ENCODE assay signal across 13 mouse cellular contexts in genomic region chr6:48440306-48441014, GRCm38 (mm10). TPM values are rescaled to one million over a fixed set of nuclear protein-coding genes. Genes with fewer than 3 reads are reported as not detected.
DNase-seq lines count a peak whose midpoint lies in the region; ATAC-seq lines count a peak whose summit lies in the region.
"Had no signal": no experiment of that assay in that cellular context is flagged by ENCODE, and none has a peak within 500 bp of the region (broad histone marks: within the 10 kb centered on the region; RNA-seq: fewer than 3 reads in every experiment).

No protein-coding gene starts in this region.

- peaks cover 9% of the 10 kb centered on the region; the same call in 1 of the 2 replicates for H3K9me3 ChIP-seq in midbrain, embryonic 10.5 days (replicated peaks)
- H3K9me3 ChIP-seq in midbrain, embryonic 13.5 days, result no peaks in the 10 kb centered on the region
- no peaks in the 10 kb centered on the region for H3K9me3 ChIP-seq in embryonic facial prominence, embryonic 14.5 days (ENCODE audit: control insufficient read depth, low read length)
- H3K9me3 ChIP-seq: midbrain, embryonic 15.5 days had no signal

- no peak overlapping the region for H3K4me3 ChIP-seq in midbrain, embryonic 10.5 days
- no peak overlapping the region for H3K4me3 ChIP-seq in midbrain, embryonic 13.5 days (replicated peaks)
- no peak overlapping the region for H3K4me3 ChIP-seq in embryonic facial prominence, embryonic 14.5 days (ENCODE audit: low read depth, low read length)
- H3K4me3 ChIP-seq: midbrain, embryonic 15.5 days had no signal

- no peak overlapping the region for H3K4me2 ChIP-seq in midbrain, embryonic 13.5 days (replicated peaks)
- H3K4me2 ChIP-seq in embryonic facial prominence, embryonic 14.5 days (ENCODE audit: low read depth, low read length), result no peak overlapping the region
- H3K4me2 ChIP-seq: midbrain, embryonic 15.5 days had no signal

- no peak overlapping the region for H3K9ac ChIP-seq in midbrain, embryonic 13.5 days (replicated peaks)
- 0 out of 2 replicates have a peak overlapping the region, but pooled peaks have one; percentile 14 for H3K9ac ChIP-seq in embryonic facial prominence, embryonic 14.5 days (ENCODE audit: low read depth, low read length)
- H3K9ac ChIP-seq: midbrain, embryonic 15.5 days had no signal

- peaks cover 59% of the 10 kb centered on the region for H3K4me1 ChIP-seq in midbrain, embryonic 10.5 days
- peaks cover 42% of the 10 kb centered on the region for H3K4me1 ChIP-seq in midbrain, embryonic 13.5 days (replicated peaks)
- peaks cover 39% of the 10 kb centered on the region for H3K4me1 ChIP-seq in embryonic facial prominence, embryonic 14.5 days (ENCODE audit: control insufficient read depth, insufficient read depth, low read length)

- WGBS in midbrain, embryonic 10.5 days, result 40% methylated on average over 14 of the region's 14 CpGs
- 43% methylated on average over 14 of the region's 14 CpGs for whole genome bisulfite sequencing in midbrain, embryonic 13.5 days
- WGBS in embryonic facial prominence, embryonic 14.5 days, result 28% methylated on average over 10 of the region's 14 CpGs

- no peak for ATAC-seq in midbrain, embryonic 13.5 days
- peak; percentile 53 for ATAC-seq in embryonic facial prominence, embryonic 14.5 days (ENCODE audit: low read depth)
- ATAC-seq: forebrain, embryonic 14.5 days; midbrain, embryonic 15.5 days had no signal

- H3K27ac ChIP-seq in midbrain, embryonic 10.5 days (replicated peaks), result peak overlapping the region; percentile 19; the same call in 1 of the 2 replicates
- no peak overlapping the region for H3K27ac ChIP-seq in midbrain, embryonic 13.5 days
- H3K27ac ChIP-seq in embryonic facial prominence, embryonic 14.5 days (replicated peaks; ENCODE audit: low read depth, low read length), result peak overlapping the region; percentile 29
- H3K27ac ChIP-seq: midbrain, embryonic 15.5 days had no signal

- H3K27me3 ChIP-seq in midbrain, embryonic 10.5 days (ENCODE audit: low read depth, poor library complexity, severe bottlenecking), result peaks cover 64% of the 10 kb centered on the region
- peaks cover 47% of the 10 kb centered on the region for H3K27me3 ChIP-seq in midbrain, embryonic 13.5 days
- H3K27me3 ChIP-seq in embryonic facial prominence, embryonic 14.5 days (replicated peaks; ENCODE audit: control insufficient read depth, insufficient read depth, low read length), result no peaks in the 10 kb centered on the region

- H3K36me3 ChIP-seq in midbrain, embryonic 10.5 days, result peaks cover 34% of the 10 kb centered on the region
- peaks cover 32% of the 10 kb centered on the region for H3K36me3 ChIP-seq in midbrain, embryonic 13.5 days
- H3K36me3 ChIP-seq in embryonic facial prominence, embryonic 14.5 days (ENCODE audit: control insufficient read depth, insufficient read depth, low read length), result peaks cover 53% of the 10 kb centered on the region

- DNase-seq in embryo, embryonic 10 days (ENCODE audit: low spot score), result peak; percentile 46
- no peak for DNase-seq in embryo, embryonic 9.5 days (ENCODE audit: extremely low spot score)
- DNase-seq in midbrain, embryonic 10.5 days (ENCODE audit: low spot score), result no peak
- peak; percentile 84 for DNase-seq in embryonic facial prominence, embryonic 14.5 days (ENCODE audit: low spot score)
- DNase-seq in kidney, postnatal 4 days, result peak; percentile 32 to 56
- no peak for DNase-seq in frontal cortex, postnatal 25 days (ENCODE audit: low spot score in 2 of 2)
- no peak for DNase-seq in gastrocnemius, postnatal 4 days (ENCODE audit: low spot score in 2 of 2)
- DNase-seq: cerebellum, adult 9-11 months; heart, adult 18-20 months had no signal

RNA-seq across cellular contexts. Expression of gene Zfp467, which starts 5.2 kb away (rescaled TPM):
- polyA plus RNA-seq in midbrain, embryonic 10.5 days (2016; fragmentation: Nextera tagmentation; extraction: Ambion mirVana), result 10.1 and 13.6 TPM in 2 replicates
- 23.6 and 24.3 TPM in 2 replicates for polyA plus RNA-seq in midbrain, embryonic 13.5 days (2015; fragmentation: Nextera tagmentation; extraction: Ambion mirVana)
- 22.1 and 25.4 TPM in 2 replicates for polyA plus RNA-seq in embryonic facial prominence, embryonic 14.5 days (2014; fragmentation: Nextera tagmentation; extraction: Ambion mirVana)
- 10 to 100 TPM; 14.3 to 19.7 TPM for total RNA-seq in gastrocnemius, postnatal 4 days (2021)

RNA-seq across cellular contexts. Expression of gene Sspo, which starts 7.6 kb away (rescaled TPM):
- 0.07 and 0.21 TPM in 2 replicates for polyA plus RNA-seq in midbrain, embryonic 10.5 days (2016; fragmentation: Nextera tagmentation; extraction: Ambion mirVana)
- polyA plus RNA-seq in midbrain, embryonic 13.5 days (2015; fragmentation: Nextera tagmentation; extraction: Ambion mirVana), result 0.18 and 0.22 TPM in 2 replicates
- polyA plus RNA-seq in embryonic facial prominence, embryonic 14.5 days (2014; fragmentation: Nextera tagmentation; extraction: Ambion mirVana), result 0.29 and 1.1 TPM in 2 replicates
- total RNA-seq in gastrocnemius, postnatal 4 days (2021), result under 1 TPM; 0.34 to 0.44 TPM
- total RNA-seq: neutrophil, adult 5-6 weeks had no signal

RNA-seq across cellular contexts. Expression of gene Krba1, which starts 45.1 kb away (rescaled TPM):
- polyA plus RNA-seq in midbrain, embryonic 10.5 days (2016; fragmentation: Nextera tagmentation; extraction: Ambion mirVana), result 20.4 and 24.4 TPM in 2 replicates
- polyA plus RNA-seq in midbrain, embryonic 13.5 days (2015; fragmentation: Nextera tagmentation; extraction: Ambion mirVana), result 28.7 and 29.0 TPM in 2 replicates
- polyA plus RNA-seq in embryonic facial prominence, embryonic 14.5 days (2014; fragmentation: Nextera tagmentation; extraction: Ambion mirVana), result 18.0 and 23.0 TPM in 2 replicates
- total RNA-seq in gastrocnemius, postnatal 4 days (2021), result 10 to 100 TPM; 16.6 to 19.7 TPM

Comparison
In these comparisons a context has a peak if more than half of its experiments do, and no peak if none do; other contexts are left out.
1. DNase-seq: peak in embryo, embryonic 10 days (single experiment), embryonic facial prominence, embryonic 14.5 days (single experiment) and kidney, postnatal 4 days (2 of 2); none in embryo, embryonic 9.5 days (single experiment), midbrain, embryonic 10.5 days (single experiment), frontal cortex, postnatal 25 days (0 of 2) and gastrocnemius, postnatal 4 days (0 of 2).